Mouse (Mus musculus) lung, postnatal 0 days (tissue): Measurements from ENCODE around the gene Olfr1416.

Source experiments
- CTCF ChIP-seq: IDR thresholded peaks from 2 replicates; pipeline ENCODE4 v1.5.1; 2016; ENCODE audit warnings: antibody characterized with exemption, mild to moderate bottlenecking
- EP300 ChIP-seq: IDR thresholded peaks from 2 replicates; pipeline ENCODE4 v1.6.1; 2016; ENCODE audit warnings: antibody characterized with exemption, mild to moderate bottlenecking, control low read depth

DNA sequence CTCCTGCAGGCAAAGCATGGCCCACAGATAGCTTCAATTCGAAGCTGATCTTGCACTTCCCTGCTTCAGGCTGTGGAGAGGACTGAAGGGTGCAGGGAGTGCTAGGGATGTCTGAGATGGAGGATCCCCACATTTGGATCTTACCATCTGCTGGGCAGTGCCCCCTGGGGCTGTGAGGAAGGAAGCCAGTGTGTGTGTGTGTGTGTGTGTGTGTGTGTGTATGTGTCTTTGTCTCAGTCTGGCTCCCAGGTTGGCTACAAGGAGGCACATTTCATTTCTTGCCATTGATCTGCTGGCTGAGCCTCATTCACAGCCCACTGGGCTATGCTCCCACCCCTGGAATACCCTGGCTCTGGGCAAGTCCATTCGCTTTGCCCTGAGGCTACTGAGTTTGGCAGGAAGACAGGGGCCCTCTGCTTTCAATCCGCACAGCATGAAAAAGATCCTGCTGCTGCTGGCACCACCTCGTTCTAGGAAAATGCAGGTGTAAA, 48.0 kb downstream of the Olfr1416 start:
- TF ChIP-seq CTCF (no peak), EP300 (no peak)
